Mouse (Mus musculus) midbrain, embryonic 15.5 days (tissue): ENCODE measurements around the gene Defb38. TPM values are rescaled to one million over a fixed set of nuclear protein-coding genes. Genes with fewer than 3 reads are reported as not detected.

ENCODE experiments used
- ATAC-seq: fragments of 200-750 bp; cut with Nextera tagmentation; replicated peaks from 2 replicates; pipeline ENCODE4 v1.8.0; 2017; ENCODE audit warnings: moderate TSS enrichment
- H3K27ac ChIP-seq: fragments of 300-500 bp; sonication (generic); 2 replicates; pipeline ENCODE4 v1.5.1; 2015; ENCODE audit warnings: mild to moderate bottlenecking, inconsistent platforms
- H3K27me3 ChIP-seq: fragments of 300-500 bp; sonication (generic); replicated peaks from 2 replicates; pipeline ENCODE4 v1.6.1; 2015; ENCODE audit warnings: inconsistent platforms
- H3K36me3 ChIP-seq: fragments of 300-500 bp; sonication (generic); replicated peaks from 2 replicates; pipeline ENCODE4 v1.6.1; 2015; ENCODE audit warnings: inconsistent platforms
- H3K4me1 ChIP-seq: fragments of 300-500 bp; sonication (generic); 2 replicates; pipeline ENCODE4 v1.6.1; 2015; ENCODE audit warnings: inconsistent platforms
- H3K4me2 ChIP-seq: fragments of 300-500 bp; sonication (generic); 2 replicates; pipeline ENCODE4 v1.6.1; 2015; ENCODE audit warnings: inconsistent platforms, mild to moderate bottlenecking, moderate library complexity
- H3K4me3 ChIP-seq: fragments of 300-500 bp; sonication (generic); 2 replicates; pipeline ENCODE4 v1.5.1; 2015; ENCODE audit warnings: mild to moderate bottlenecking, inconsistent platforms
- H3K9ac ChIP-seq: fragments of 300-500 bp; sonication (generic); 2 replicates; pipeline ENCODE4 v1.6.1; 2015; ENCODE audit warnings: mild to moderate bottlenecking, inconsistent platforms
- H3K9me3 ChIP-seq: fragments of 300-500 bp; sonication (generic); 2 replicates; pipeline ENCODE4 v1.6.1; 2016; ENCODE audit warnings: inconsistent platforms
- WGBS: fragments of 180-500 bp; shearing (Covaris S2); methylation state at CpG from one replicate; pipeline ENCODE4 v1.1.7; 2015; ENCODE audit warnings: mixed read lengths; 5-methylcytosine and 5-hydroxymethylcytosine counted together
- polyA plus RNA-seq: library from polyadenylated mRNA; unstranded; fragments of >200 nt; fragmentation: Nextera tagmentation; extraction: Ambion mirVana; gene quantifications from 2 replicates; pipeline ENCODE4 v1.2.1, GENCODE M21; 2015

Defb38 gene
- polyA plus RNA-seq: not detected in 2 replicates

- Histone ChIP-seq H3K4me3 (no peak within 1 kb of the TSS), H3K27me3 (no peaks in the 10 kb centered on the region), H3K27ac (no peak within 1 kb of the TSS), H3K4me1 (no peaks in the 10 kb centered on the region), H3K9me3 (no peaks in the 10 kb centered on the region), H3K9ac (no peak within 1 kb of the TSS), H3K36me3 (no peaks in the 10 kb centered on the region), H3K4me2 (no peak within 1 kb of the TSS)
- 85% methylated on average over 1 of the region's 1 CpGs for WGBS
- ATAC-seq: no peak
Measured at GRCm38 (mm10) chr8:19026466-19026865, at the start of gene Defb38. Defb38 (minus strand) TSS chr8:19026566.

DNA sequence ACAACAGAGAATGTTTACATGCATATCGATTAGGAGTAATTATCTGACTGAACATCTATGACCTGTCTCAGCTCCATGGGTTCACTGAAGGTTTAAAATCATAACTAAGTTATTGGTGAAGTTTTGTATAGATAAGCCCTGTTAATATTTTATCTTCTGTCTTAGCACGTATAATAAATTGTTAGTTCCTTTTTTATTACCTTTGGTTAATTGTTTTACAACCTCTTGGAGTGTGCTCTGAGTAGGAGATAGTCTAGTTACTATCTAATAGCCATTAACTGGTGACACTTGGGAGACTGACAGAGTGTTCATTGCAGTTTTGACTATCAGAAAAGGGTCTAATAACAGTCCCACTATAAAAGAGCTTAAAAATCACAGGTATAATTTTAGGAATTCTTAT, 39.6 kb upstream of the Defb38 start:
- no peak overlapping the region for H3K4me3 ChIP-seq
- H3K4me2 ChIP-seq: no peak overlapping the region
- no peak overlapping the region for H3K9ac ChIP-seq
- H3K27ac ChIP-seq: no peak overlapping the region
- H3K27me3 ChIP-seq: no peaks in the 10 kb centered on the region
- no peak for ATAC-seq
- 80% methylated on average over 2 of the region's 2 CpGs for WGBS
- H3K36me3 ChIP-seq: no peaks in the 10 kb centered on the region
- no peaks in the 10 kb centered on the region for H3K9me3 ChIP-seq
- no peaks in the 10 kb centered on the region for H3K4me1 ChIP-seq

- no peaks in the 10 kb centered on the region for H3K36me3 ChIP-seq
- no peaks in the 10 kb centered on the region for H3K4me1 ChIP-seq
- no peaks in the 10 kb centered on the region for H3K9me3 ChIP-seq
- H3K9ac ChIP-seq: no peak within 1 kb of the TSS
- no peak within 1 kb of the TSS for H3K27ac ChIP-seq
- 74% methylated on average over 1 of the region's 1 CpGs for WGBS
- no peak within 1 kb of the TSS for H3K4me2 ChIP-seq
- no peak within 1 kb of the TSS for H3K4me3 ChIP-seq
- no peaks in the 10 kb centered on the region for H3K27me3 ChIP-seq
- ATAC-seq: no peak
Measured at GRCm38 (mm10) chr8:19064710-19065109, 38.3 kb upstream of the Defb38 start, which contains the start of gene Defb39. Defb39 (minus strand) TSS chr8:19064810.

DNA sequence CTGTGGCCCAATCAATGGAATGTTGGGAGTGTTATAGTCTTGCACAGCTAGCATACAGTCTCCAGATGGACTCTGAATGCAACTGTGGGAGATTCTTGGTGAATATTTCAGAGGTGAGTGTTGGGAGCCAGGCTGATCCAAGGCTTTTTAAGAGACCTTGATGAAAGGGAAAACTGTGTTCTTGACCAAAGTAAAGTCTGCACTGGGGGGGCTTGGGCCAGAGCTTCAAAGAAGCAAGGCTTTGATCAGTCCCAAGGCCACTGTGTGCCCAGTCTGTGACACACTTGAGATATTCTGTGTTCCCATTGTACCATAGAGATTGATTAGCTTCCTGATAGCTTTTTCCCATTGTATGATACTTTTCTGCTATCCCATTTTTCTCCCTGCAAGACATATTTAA, 36.5 kb upstream of the Defb38 start:
- Histone ChIP-seq H3K27me3 (no peaks in the 10 kb centered on the region), H3K27ac (no peak overlapping the region), H3K4me3 (no peak overlapping the region), H3K4me1 (no peaks in the 10 kb centered on the region), H3K36me3 (no peaks in the 10 kb centered on the region), H3K9ac (no peak overlapping the region), H3K4me2 (no peak overlapping the region), H3K9me3 (no peaks in the 10 kb centered on the region)
- ATAC-seq: no peak

GRCm38 (mm10) chr8:19045242-19045641, 18.9 kb upstream of the Defb38 start:
- no peak overlapping the region for H3K9ac ChIP-seq
- H3K36me3 ChIP-seq: no peaks in the 10 kb centered on the region
- H3K27ac ChIP-seq: no peak overlapping the region
- H3K4me3 ChIP-seq: no peak overlapping the region
- no peaks in the 10 kb centered on the region for H3K9me3 ChIP-seq
- no peaks in the 10 kb centered on the region for H3K27me3 ChIP-seq
- no peak overlapping the region for H3K4me2 ChIP-seq
- ATAC-seq: no peak
- WGBS: 93% methylated on average over 14 of the region's 14 CpGs
- no peaks in the 10 kb centered on the region for H3K4me1 ChIP-seq

Other genes with a start within 250 kb of the Defb38 start
- not detected in 2 replicates for gene Defb40, start 48.3 kb downstream of the Defb38 start, polyA plus RNA-seq
- gene Defb37, start 35.5 kb downstream of the Defb38 start, polyA plus RNA-seq: not detected in 2 replicates
- not detected in 2 replicates for gene Defb39, start 38.2 kb upstream of the Defb38 start, polyA plus RNA-seq
- not detected in 2 replicates for gene Defb12, start 88.3 kb upstream of the Defb38 start, polyA plus RNA-seq
- gene Defb34, start 97.2 kb upstream of the Defb38 start, polyA plus RNA-seq: not detected in 2 replicates
- not detected in 2 replicates for gene Gm45826, start 114.2 kb upstream of the Defb38 start, polyA plus RNA-seq
- gene Defb14, start 167.8 kb upstream of the Defb38 start, polyA plus RNA-seq: not detected in 2 replicates
- gene Defb4, start 172.1 kb upstream of the Defb38 start, polyA plus RNA-seq: not detected in 2 replicates
- not detected in 2 replicates for gene Defb6, start 198.9 kb upstream of the Defb38 start, polyA plus RNA-seq
- not detected in 2 replicates for gene Defb46, start 213.3 kb upstream of the Defb38 start, polyA plus RNA-seq
- gene Defb5, start 221.0 kb upstream of the Defb38 start, polyA plus RNA-seq: not detected in 2 replicates